Mouse (Mus musculus) MEL (cell line): ENCODE measurements around the gene Il25. TPM values are rescaled to one million over a fixed set of nuclear protein-coding genes. Genes with fewer than 3 reads are reported as not detected.

Experiments
- DNase-seq: peaks from one replicate; pipeline ENCODE4 v3.0.0; 2011; ENCODE audit warnings: low read depth, low spot score
- H3K27ac ChIP-seq: 2 replicates; pipeline ENCODE4 v1.5.1; 2012; ENCODE audit warnings: low read depth, mild to moderate bottlenecking, control low read depth, low read length, moderate library complexity; ENCODE audit not compliant: control insufficient read depth
- H3K27me3 ChIP-seq, 2 experiments: fragments of 150-350 bp in 1 of 2; sonication (generic) in 1 of 2; 2 replicates each; pipeline ENCODE4 v1.6.1; 2012; ENCODE audit warnings: low read length in 2 of 2, mild to moderate bottlenecking in 2 of 2, improper control_type of control experiment in 1 of 2, moderate library complexity in 1 of 2; ENCODE audit not compliant: insufficient read depth in 2 of 2, control insufficient read depth in 1 of 2
- H3K36me3 ChIP-seq, 2 experiments: 2 replicates each; pipeline ENCODE4 v1.6.1; 2012 to 2014; ENCODE audit warnings: low read length in 2 of 2, improper control_type of control experiment in 1 of 2, inconsistent platforms in 1 of 2, mild to moderate bottlenecking in 1 of 2; ENCODE audit not compliant: insufficient read depth in 2 of 2, control insufficient read depth in 1 of 2
- H3K4me1 ChIP-seq, 2 experiments: fragments of 150-350 bp in 1 of 2; sonication (generic) in 1 of 2; 2 replicates each; pipeline ENCODE4 v1.6.1; 2012; ENCODE audit warnings: low read length in 2 of 2, improper control_type of control experiment in 1 of 2, mild to moderate bottlenecking in 1 of 2; ENCODE audit not compliant: insufficient read depth in 2 of 2, control insufficient read depth in 1 of 2
- H3K4me3 ChIP-seq, 2 experiments: fragments of 150-350 bp in 1 of 2; sonication (generic) in 1 of 2; 2 replicates each; pipeline ENCODE4 v1.5.1; 2012; ENCODE audit warnings: low read depth in 2 of 2, low read length in 2 of 2, mild to moderate bottlenecking in 2 of 2, moderate library complexity in 2 of 2, control low read depth in 1 of 2, improper control_type of control experiment in 1 of 2; ENCODE audit not compliant: control insufficient read depth in 1 of 2, insufficient read depth in 1 of 2
- H3K79me2 ChIP-seq: 2 replicates; pipeline ENCODE4 v1.6.1; 2012; ENCODE audit warnings: mild to moderate bottlenecking, low read length, moderate library complexity; ENCODE audit not compliant: control insufficient read depth, poor library complexity, insufficient read depth
- H3K9ac ChIP-seq: 2 replicates; pipeline ENCODE4 v1.6.1; 2012; ENCODE audit warnings: low read depth, mild to moderate bottlenecking, control low read depth, low read length, moderate library complexity; ENCODE audit not compliant: control insufficient read depth, poor library complexity, severe bottlenecking
- H3K9me3 ChIP-seq: fragments of 150-350 bp; sonication (generic); replicated peaks from 2 replicates; pipeline ENCODE4 v1.6.1; 2012; ENCODE audit warnings: mild to moderate bottlenecking, low read length, improper control_type of control experiment, moderate library complexity; ENCODE audit not compliant: insufficient read depth
- CHD1 ChIP-seq: IDR thresholded peaks from 2 replicates; pipeline ENCODE4 v1.6.1; 2012; ENCODE audit warnings: low read depth, mild to moderate bottlenecking, inconsistent platforms, low read length, improper control_type of control experiment
- E2F4 ChIP-seq: IDR thresholded peaks from 2 replicates; pipeline ENCODE4 v1.6.1; 2011; ENCODE audit warnings: low read depth, low read length, improper control_type of control experiment, borderline replicate concordance
- ELF1 ChIP-seq: IDR thresholded peaks from 2 replicates; pipeline ENCODE4 v1.6.1; 2014; ENCODE audit warnings: low read depth, mild to moderate bottlenecking, inconsistent platforms, low read length, improper control_type of control experiment, moderate library complexity
- EP300 ChIP-seq, 2 experiments: IDR thresholded peaks; 2 replicates each; pipeline ENCODE4 v1.6.1; 2011; ENCODE audit warnings: improper control_type of control experiment in 2 of 2, low read length in 2 of 2, low read depth in 1 of 2, mild to moderate bottlenecking in 1 of 2
- ETS1 ChIP-seq: IDR thresholded peaks from 2 replicates; pipeline ENCODE4 v1.6.1; 2012; ENCODE audit warnings: low read depth, mild to moderate bottlenecking, inconsistent platforms, low read length, improper control_type of control experiment, moderate library complexity
- GABPA ChIP-seq: IDR thresholded peaks from 2 replicates; pipeline ENCODE4 v1.6.1; 2012; ENCODE audit warnings: low read depth, mild to moderate bottlenecking, inconsistent platforms, low read length, improper control_type of control experiment, moderate library complexity
- MYB ChIP-seq: IDR thresholded peaks from 2 replicates; pipeline ENCODE4 v1.6.1; 2011; ENCODE audit warnings: mild to moderate bottlenecking, low read depth, low read length, improper control_type of control experiment
- NRF1 ChIP-seq: IDR thresholded peaks from 2 replicates; pipeline ENCODE4 v1.6.1; 2014; ENCODE audit warnings: low read depth, mild to moderate bottlenecking, inconsistent platforms, low read length, improper control_type of control experiment, moderate library complexity; ENCODE audit not compliant: poor library complexity, insufficient read depth, severe bottlenecking
- POLR2AphosphoS5 ChIP-seq: IDR thresholded peaks from 2 replicates; pipeline ENCODE4 v1.6.1; 2012; ENCODE audit warnings: low read depth, borderline replicate concordance, mild to moderate bottlenecking, inconsistent platforms, low read length, moderate library complexity, mixed read lengths
- RAD21 ChIP-seq: IDR thresholded peaks from 2 replicates; pipeline ENCODE4 v1.6.1; 2011; ENCODE audit warnings: mild to moderate bottlenecking, low read depth, low read length, improper control_type of control experiment
- RCOR1 ChIP-seq: IDR thresholded peaks from 2 replicates; pipeline ENCODE4 v1.6.1; 2012; ENCODE audit warnings: low read depth, mild to moderate bottlenecking, inconsistent platforms, low read length, improper control_type of control experiment
- SIN3A ChIP-seq: IDR thresholded peaks from 2 replicates; pipeline ENCODE4 v1.6.1; 2012; ENCODE audit warnings: low read length, improper control_type of control experiment, inconsistent platforms
- SMC3 ChIP-seq: IDR thresholded peaks from 2 replicates; pipeline ENCODE4 v1.6.1; 2011; ENCODE audit warnings: low read depth, low read length, improper control_type of control experiment
- TAL1 ChIP-seq: IDR thresholded peaks from 2 replicates; pipeline ENCODE4 v1.6.1; 2012; ENCODE audit warnings: mild to moderate bottlenecking, inconsistent platforms, low read length, moderate library complexity, mixed read lengths
- TCF12 ChIP-seq: IDR thresholded peaks from 2 replicates; pipeline ENCODE4 v1.6.1; 2014; ENCODE audit warnings: low read depth, mild to moderate bottlenecking, inconsistent platforms, low read length, improper control_type of control experiment, moderate library complexity
- USF1 ChIP-seq: IDR thresholded peaks from 2 replicates; pipeline ENCODE4 v1.6.1; 2014; ENCODE audit warnings: low read depth, mild to moderate bottlenecking, inconsistent platforms, low read length, improper control_type of control experiment, moderate library complexity
- USF2 ChIP-seq, 2 experiments: IDR thresholded peaks; 2 replicates each; pipeline ENCODE4 v1.6.1; 2011 to 2012; ENCODE audit warnings: improper control_type of control experiment in 2 of 2, low read length in 2 of 2, borderline replicate concordance in 1 of 2, inconsistent platforms in 1 of 2, low read depth in 1 of 2, mild to moderate bottlenecking in 1 of 2; ENCODE audit not compliant: insufficient read depth in 1 of 2
- ZC3H11A ChIP-seq: IDR thresholded peaks from 2 replicates; pipeline ENCODE4 v1.6.1; 2012; ENCODE audit warnings: low read depth, mild to moderate bottlenecking, inconsistent platforms, low read length, improper control_type of control experiment
- ZNF384 ChIP-seq: IDR thresholded peaks from 2 replicates; pipeline ENCODE4 v1.6.1; 2012; ENCODE audit warnings: low read depth, mild to moderate bottlenecking, inconsistent platforms, low read length, improper control_type of control experiment
- polyA plus RNA-seq, 2 experiments: library from polyadenylated mRNA; stranded (reverse) in 1 of 2; unstranded in 1 of 2; fragments of >175 nt in 1 of 2; fragments of >200 nt in 1 of 2; gene quantifications; 2 replicates each; pipeline versions ENCODE4 v1.2.1 to v1.2.4; 2012; ENCODE audit warnings: low replicate concordance in 2 of 2, low read depth in 1 of 2; ENCODE audit not compliant: insufficient read length in 2 of 2, insufficient read depth in 1 of 2, missing spikeins in 1 of 2
- total RNA-seq: library from RNA; depleted of rRNA; stranded (reverse); fragments of 300-350 nt; gene quantifications from 2 replicates; pipeline ENCODE4 v1.2.3, GENCODE M21; 2012

Gene Il25
- total and polyA plus RNA-seq, 3 experiments = not detected

GRCm38 (mm10) chr14:54930431-54930830, 2.1 kb upstream of the Il25 start:
- Histone ChIP-seq H3K79me2 (no peaks in the 10 kb centered on the region), H3K4me3 (no peak overlapping the region), H3K36me3 (no peaks in the 10 kb centered on the region), H3K4me1 (no peaks in the 10 kb centered on the region), H3K27me3 (peaks cover 0 to 5% of the 10 kb centered on the region in 2 experiments), H3K9me3 (no peaks in the 10 kb centered on the region), H3K9ac (no peak overlapping the region), H3K27ac (no peak overlapping the region)
- no peak for DNase-seq
- no peak for TF ChIP-seq E2F4
- no peak for TF ChIP-seq NRF1
- TF ChIP-seq ETS1 = no peak
- no peak for TF ChIP-seq EP300 (IDR thresholded peaks at IDR 0.05; ENCODE audit: low read depth in 1 of 2, low read length in 2 of 2)
- TF ChIP-seq ELF1 = no peak
- TF ChIP-seq USF2 (IDR thresholded peaks at IDR 0.05; ENCODE audit: borderline replicate concordance in 1 of 2, insufficient read depth in 1 of 2, low read depth in 1 of 2, low read length in 2 of 2) = no peak
- no peak for TF ChIP-seq TCF12
- no peak for TF ChIP-seq CHD1
- no peak for TF ChIP-seq USF1
- no peak for TF ChIP-seq RCOR1
- TF ChIP-seq ZC3H11A = no peak
- no peak for TF ChIP-seq SMC3
- TF ChIP-seq SIN3A = no peak
- TF ChIP-seq ZNF384 = no peak
- no peak for TF ChIP-seq RAD21
- no peak for TF ChIP-seq GABPA
- no peak for TF ChIP-seq MYB
- no peak for TF ChIP-seq TAL1
- TF ChIP-seq POLR2AphosphoS5 = no peak
